In genomic region chrX:104199070-104199469, GRCm38 (mm10) we compare ENCODE assay signal across 9 mouse cellular contexts. TPM values are rescaled to one million over a fixed set of nuclear protein-coding genes. Genes with fewer than 3 reads are reported as not detected.
A peak's percentile ranks its signal among the peaks of the same experiment; 100 is the strongest.
DNase-seq lines count a peak whose midpoint lies in the region; ATAC-seq and TF ChIP-seq lines count a peak whose summit lies in the region.
"Had no signal": no experiment of that assay in that cellular context is flagged by ENCODE, and none has a peak within 500 bp of the region (broad histone marks: within the 10 kb centered on the region; RNA-seq: fewer than 3 reads in every experiment).

No protein-coding gene starts in this region.

- H3K4me2 ChIP-seq in kidney, postnatal 0 days (ENCODE audit: low read length), result peak overlapping the region; percentile 75
- H3K4me2 ChIP-seq in forebrain, embryonic 13.5 days, result peak overlapping the region; percentile 63
- peak overlapping the region; percentile 60 for H3K4me2 ChIP-seq in midbrain, embryonic 12.5 days (replicated peaks)

- no peak for TF ChIP-seq POLR2A in cortical plate, adult 2 months (IDR thresholded peaks at IDR 0.05; ENCODE audit: extremely low read depth, insufficient read depth, low read length)

- TF ChIP-seq CTCF in kidney, postnatal 0 days (IDR thresholded peaks at IDR 0.05; ENCODE audit: low read depth), result no peak
- TF ChIP-seq CTCF in cortical plate, adult 2 months (IDR thresholded peaks at IDR 0.05; ENCODE audit: extremely low read depth, insufficient read depth, low read length), result no peak

- no peaks in the 10 kb centered on the region for H3K9me3 ChIP-seq in kidney, postnatal 0 days (replicated peaks; ENCODE audit: low read length)
- no peaks in the 10 kb centered on the region for H3K9me3 ChIP-seq in forebrain, embryonic 13.5 days (replicated peaks)
- H3K9me3 ChIP-seq in midbrain, embryonic 12.5 days, result no peaks in the 10 kb centered on the region

- H3K9ac ChIP-seq in kidney, postnatal 0 days (ENCODE audit: low read depth, low read length), result no peak overlapping the region
- no peak overlapping the region for H3K9ac ChIP-seq in forebrain, embryonic 13.5 days
- H3K9ac ChIP-seq in midbrain, embryonic 12.5 days (replicated peaks), result no peak overlapping the region

- no peak overlapping the region for H3K4me3 ChIP-seq in kidney, postnatal 0 days (replicated peaks; ENCODE audit: low read depth, low read length)
- H3K4me3 ChIP-seq in cortical plate, adult 2 months (ENCODE audit: insufficient read depth, low read length), result peak overlapping the region; percentile 100
- H3K4me3 ChIP-seq in forebrain, embryonic 13.5 days, result peak overlapping the region; percentile 57; the same call in 1 of the 2 replicates
- peak overlapping the region; percentile 58 for H3K4me3 ChIP-seq in midbrain, embryonic 12.5 days

- H3K4me1 ChIP-seq in kidney, postnatal 0 days (replicated peaks; ENCODE audit: insufficient read depth, low read length), result no peaks in the 10 kb centered on the region
- no peaks in the 10 kb centered on the region for H3K4me1 ChIP-seq in cortical plate, adult 2 months (ENCODE audit: control insufficient read depth, insufficient read depth, low read length)
- no peaks in the 10 kb centered on the region for H3K4me1 ChIP-seq in forebrain, embryonic 13.5 days
- no peaks in the 10 kb centered on the region for H3K4me1 ChIP-seq in midbrain, embryonic 12.5 days

- ATAC-seq in kidney, postnatal 0 days (replicated peaks; ENCODE audit: low FRiP score, low read depth), result no peak
- ATAC-seq in forebrain, embryonic 13.5 days, result no peak
- no peak for ATAC-seq in midbrain, embryonic 12.5 days (ENCODE audit: low FRiP score, low read depth)

- no peaks in the 10 kb centered on the region for H3K36me3 ChIP-seq in kidney, postnatal 0 days (ENCODE audit: insufficient read depth, low read length)
- no peaks in the 10 kb centered on the region for H3K36me3 ChIP-seq in forebrain, embryonic 13.5 days (ENCODE audit: poor library complexity, severe bottlenecking)
- no peaks in the 10 kb centered on the region for H3K36me3 ChIP-seq in midbrain, embryonic 12.5 days

- no peak for DNase-seq in kidney, postnatal 0 days (ENCODE audit: low spot score)
- no peak for DNase-seq in kidney, postnatal 25 days
- DNase-seq in spleen, postnatal 4 days (ENCODE audit: low spot score in 2 of 2), result no peak
- no peak for DNase-seq in testis, postnatal 10 days (ENCODE audit: low spot score)
- DNase-seq in cerebellum, postnatal 25 days, result no peak

- 57% methylated on average over 5 of the region's 5 CpGs for WGBS in kidney, postnatal 0 days
- 52% methylated on average over 5 of the region's 5 CpGs for WGBS in forebrain, embryonic 13.5 days
- 50% methylated on average over 5 of the region's 5 CpGs for WGBS in midbrain, embryonic 12.5 days

- H3K27me3 ChIP-seq in kidney, postnatal 0 days (ENCODE audit: insufficient read depth, low read length), result peaks cover 12% of the 10 kb centered on the region
- peaks cover 24% of the 10 kb centered on the region; the same call in 1 of the 2 replicates for H3K27me3 ChIP-seq in forebrain, embryonic 13.5 days
- peaks cover 62% of the 10 kb centered on the region for H3K27me3 ChIP-seq in midbrain, embryonic 12.5 days

- no peak overlapping the region for H3K27ac ChIP-seq in kidney, postnatal 0 days
- no peak overlapping the region for H3K27ac ChIP-seq in cortical plate, adult 2 months (ENCODE audit: insufficient read depth, low read length)
- H3K27ac ChIP-seq in forebrain, embryonic 13.5 days, result no peak overlapping the region
- H3K27ac ChIP-seq in midbrain, embryonic 12.5 days (replicated peaks), result no peak overlapping the region
- H3K27ac ChIP-seq: macrophage had no signal

RNA-seq across cellular contexts. Expression of gene Nexmif, which starts 1.9 kb away (rescaled TPM):
- polyA plus RNA-seq in kidney, postnatal 0 days (2015; fragmentation: Nextera tagmentation; extraction: Ambion mirVana), result 1.1 and 1.3 TPM in 2 replicates
- 4.8 and 5.2 TPM in 2 replicates for polyA plus RNA-seq in cortical plate, adult 2 months (2012; rRNA removed)
- polyA plus RNA-seq in forebrain, embryonic 13.5 days (2015; fragmentation: Nextera tagmentation; extraction: Ambion mirVana), result 7.7 and 9.1 TPM in 2 replicates
- 4.4 and 5.6 TPM in 2 replicates for polyA plus RNA-seq in midbrain, embryonic 12.5 days (2016; fragmentation: Nextera tagmentation; extraction: Ambion mirVana)
- polyA plus RNA-seq: macrophage had no signal
